Mouse (Mus musculus) left cerebral cortex, postnatal 10 days (tissue): Measurements from ENCODE around the gene Foxp1. TPM values are rescaled to one million over a fixed set of nuclear protein-coding genes. Genes with fewer than 3 reads are reported as not detected.

Experiments
- DNase-seq, 2 experiments: peaks; one replicate each; pipeline ENCODE4 v3.0.0; 2021 to 2022; ENCODE audit warnings: low spot score in 2 of 2, mixed read lengths in 1 of 2; ENCODE audit errors: extremely low spot score in 1 of 2
- intact Hi-C: fragments of 180-260 bp; cut with DNase I; formaldehyde crosslinking; loops from one replicate; pipeline ENCODE4 v1.15.1; 2025
- total RNA-seq, 2 experiments: library from RNA; stranded (reverse); gene quantifications; 2 replicates each; pipeline ENCODE4 v1.2.3; 2021

Gene Foxp1
- total RNA-seq, 2 experiments from 2014 or later, result 157 to 161 TPM

- DNase-seq, result no peak
- intact Hi-C loops, result no loop called here
Observed at GRCm38 (mm10) chr6:99325461-99325860, 197.1 kb downstream of the Foxp1 start.

GRCm38 (mm10) chr6:99322132-99322904 lies 200.2 kb downstream of the Foxp1 start:
- no peak for DNase-seq
- intact Hi-C loops, result no loop called here

GRCm38 (mm10) chr6:99320444-99320843 lies 202.1 kb downstream of the Foxp1 start:
- no peak for DNase-seq
- intact Hi-C loops, result no loop called here

GRCm38 (mm10) chr6:99319415-99320405 lies 202.8 kb downstream of the Foxp1 start:
- intact Hi-C loops, result no loop called here
- no peak for DNase-seq

- intact Hi-C loops, result no loop called here
- DNase-seq, result no peak
Observed at GRCm38 (mm10) chr6:99314746-99315145, 207.8 kb downstream of the Foxp1 start.

GRCm38 (mm10) chr6:99310529-99310928 lies 212.0 kb downstream of the Foxp1 start:
- no peak for DNase-seq
- intact Hi-C loops, result no loop called here

- intact Hi-C loops, result no loop called here
Observed at GRCm38 (mm10) chr6:99310171-99310500, 212.4 kb downstream of the Foxp1 start.

GRCm38 (mm10) chr6:99309466-99310170 lies 212.9 kb downstream of the Foxp1 start:
- intact Hi-C loops, result no loop called here
- no peak for DNase-seq

More at GRCm38 (mm10) chr6:99310171-99310500, 212.4 kb downstream of the Foxp1 start:
- DNase-seq, result no peak

- intact Hi-C loops, result no loop called here
- DNase-seq, result no peak
Observed at GRCm38 (mm10) chr6:99305751-99306150, 216.8 kb downstream of the Foxp1 start.

GRCm38 (mm10) chr6:99305236-99305635 lies 217.3 kb downstream of the Foxp1 start:
- DNase-seq, result no peak

GRCm38 (mm10) chr6:99302662-99303435 lies 219.7 kb downstream of the Foxp1 start:
- DNase-seq, result no peak
- intact Hi-C loops, result no loop called here

More at GRCm38 (mm10) chr6:99305236-99305635, 217.3 kb downstream of the Foxp1 start:
- intact Hi-C loops, result no loop called here

- intact Hi-C loops, result no loop called here
- DNase-seq, result no peak
Observed at GRCm38 (mm10) chr6:99301923-99302322, 220.6 kb downstream of the Foxp1 start.

GRCm38 (mm10) chr6:99300235-99300634 lies 222.3 kb downstream of the Foxp1 start:
- intact Hi-C loops, result no loop called here
- DNase-seq, result no peak

GRCm38 (mm10) chr6:99299196-99299595 lies 223.3 kb downstream of the Foxp1 start:
- intact Hi-C loops, result no loop called here
- no peak for DNase-seq

GRCm38 (mm10) chr6:99297535-99297934 lies 225.0 kb downstream of the Foxp1 start:
- intact Hi-C loops, result no loop called here
- no peak for DNase-seq

GRCm38 (mm10) chr6:99295495-99295894 lies 227.0 kb downstream of the Foxp1 start:
- intact Hi-C loops, result no loop called here
- no peak for DNase-seq

- intact Hi-C loops, result no loop called here
- DNase-seq, result no peak
Observed at GRCm38 (mm10) chr6:99289220-99289619, 233.3 kb downstream of the Foxp1 start.

- DNase-seq, result no peak
- intact Hi-C loops, result no loop called here
Observed at GRCm38 (mm10) chr6:99285026-99285425, 237.5 kb downstream of the Foxp1 start.
